Mouse (Mus musculus) gastrocnemius, adult 8-10 months (tissue): ENCODE results near the gene Cdh20. TPM values are rescaled to one million over a fixed set of nuclear protein-coding genes. Genes with fewer than 3 reads are reported as not detected.

Experiments used
- DNase-seq, 2 experiments: peaks; one replicate each; pipeline ENCODE4 v3.0.0; 2022; ENCODE audit warnings: low spot score in 2 of 2
- total RNA-seq, 4 experiments: library from RNA; stranded (reverse); gene quantifications; 2 replicates each; pipeline ENCODE4 v1.2.4; 2022

The Cdh20 gene
- total RNA-seq, result under 1 TPM in 1 of 4 experiments, not detected in 3; 0.05 TPM

GRCm38 (mm10) chr1:104768371-104769249 lies at the start of gene Cdh20:
Cdh20 (plus strand) TSS chr1:104768529.
- DNase-seq, result no peak

- DNase-seq, result no peak
Measured at GRCm38 (mm10) chr1:104746816-104747215, 21.5 kb upstream of the Cdh20 start.

GRCm38 (mm10) chr1:104747438-104747837 lies 20.9 kb upstream of the Cdh20 start:
- no peak for DNase-seq

- DNase-seq, result no peak
Measured at GRCm38 (mm10) chr1:104754483-104754882, 13.8 kb upstream of the Cdh20 start.

GRCm38 (mm10) chr1:104755896-104756295 lies 12.4 kb upstream of the Cdh20 start:
- no peak for DNase-seq

GRCm38 (mm10) chr1:104769250-104769607 lies 900 bp downstream of the Cdh20 start:
- DNase-seq, result no peak

- DNase-seq, result no peak
Measured at GRCm38 (mm10) chr1:104771937-104772336, 3.6 kb downstream of the Cdh20 start.

- DNase-seq, result no peak
Measured at GRCm38 (mm10) chr1:104773207-104773606, 4.9 kb downstream of the Cdh20 start.

- no peak for DNase-seq
Measured at GRCm38 (mm10) chr1:104793488-104793887, 25.2 kb downstream of the Cdh20 start.

GRCm38 (mm10) chr1:104796146-104796545 lies 27.8 kb downstream of the Cdh20 start:
- DNase-seq, result no peak

- DNase-seq, result no peak
Measured at GRCm38 (mm10) chr1:104797139-104797538, 28.8 kb downstream of the Cdh20 start.

GRCm38 (mm10) chr1:104804746-104805145 lies 36.4 kb downstream of the Cdh20 start:
- DNase-seq, result no peak

GRCm38 (mm10) chr1:104807214-104807613 lies 38.9 kb downstream of the Cdh20 start:
- DNase-seq, result no peak

GRCm38 (mm10) chr1:104817510-104817909 lies 49.2 kb downstream of the Cdh20 start:
- DNase-seq, result no peak

- DNase-seq, result no peak
Measured at GRCm38 (mm10) chr1:104828106-104828505, 59.8 kb downstream of the Cdh20 start.

GRCm38 (mm10) chr1:104838206-104838915 lies 70.0 kb downstream of the Cdh20 start:
- no peak for DNase-seq

GRCm38 (mm10) chr1:104839051-104839450 lies 70.7 kb downstream of the Cdh20 start:
- no peak for DNase-seq

GRCm38 (mm10) chr1:104848256-104848919 lies 80.1 kb downstream of the Cdh20 start:
- no peak for DNase-seq

- DNase-seq, result no peak
Measured at GRCm38 (mm10) chr1:104848920-104849272, 80.6 kb downstream of the Cdh20 start.

- no peak for DNase-seq
Measured at GRCm38 (mm10) chr1:104877384-104877783, 109.1 kb downstream of the Cdh20 start.

GRCm38 (mm10) chr1:104901815-104902214 lies 133.5 kb downstream of the Cdh20 start:
- DNase-seq, result no peak

GRCm38 (mm10) chr1:104903409-104903808 lies 135.1 kb downstream of the Cdh20 start:
- DNase-seq, result no peak
